Mouse (Mus musculus): ENCODE measurements around the gene Aff4. TPM values are rescaled to one million over a fixed set of nuclear protein-coding genes. Genes with fewer than 3 reads are reported as not detected.

Aff4 gene
- polyA plus RNA-seq, 1 experiment = 27.8 TPM

DNA sequence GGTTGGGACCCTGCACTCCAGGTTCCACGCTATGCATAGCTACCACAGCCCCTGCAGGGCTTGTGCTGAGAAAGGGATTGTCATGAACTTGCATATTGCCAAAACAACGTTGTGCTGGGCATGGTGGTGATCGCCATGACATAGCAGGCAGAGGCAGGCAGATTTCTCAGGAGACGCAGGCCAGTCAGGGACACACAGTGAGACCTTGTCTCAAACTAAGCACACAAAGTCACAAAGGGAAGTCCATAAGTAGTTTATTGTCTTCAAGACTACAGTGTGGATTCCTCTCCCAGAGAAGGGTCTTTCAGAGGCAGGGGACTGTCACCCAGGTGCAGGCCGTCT lies 78.1 kb downstream of the Aff4 start:
- DNase-seq (ENCODE audit: low read depth) = no peak

DNA sequence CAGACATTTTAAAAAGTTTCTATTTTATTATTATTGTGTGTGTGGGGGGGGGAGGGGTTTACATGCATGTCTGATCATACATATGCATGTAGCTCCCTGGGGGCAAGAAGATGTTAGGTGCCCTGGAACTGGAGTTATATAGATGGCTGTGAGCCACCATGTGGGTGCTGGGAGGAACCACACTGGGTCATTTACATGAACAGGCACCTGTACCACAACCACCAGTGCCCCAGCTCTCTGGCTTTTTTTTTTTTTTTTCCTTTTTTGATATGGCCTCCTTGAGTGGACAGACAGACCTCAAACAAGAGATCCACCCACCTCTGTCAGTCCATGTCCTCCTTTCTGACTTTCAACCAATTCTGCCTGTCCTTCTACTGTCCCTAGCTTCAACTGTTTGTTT lies 78.5 kb downstream of the Aff4 start:
- DNase-seq (ENCODE audit: low read depth) = no peak

DNA sequence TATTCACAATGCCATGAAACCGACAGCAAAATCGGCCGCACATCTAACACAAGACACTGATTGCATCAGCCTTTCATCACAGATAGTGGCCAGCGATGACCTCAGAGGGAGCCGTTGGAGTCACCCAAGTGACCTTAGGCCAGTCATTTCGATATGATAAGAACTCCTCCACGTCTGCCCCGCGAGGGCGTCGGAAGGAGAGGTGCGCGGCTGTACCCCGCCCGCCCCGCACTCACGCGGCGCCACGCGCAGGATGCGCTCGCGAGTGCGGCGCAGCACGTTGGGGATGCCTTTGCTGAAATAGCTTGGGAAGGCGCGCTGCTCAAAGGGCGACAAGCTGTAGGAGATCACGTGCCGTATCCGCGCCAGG lies 79.7 kb downstream of the Aff4 start:
- DNase-seq (ENCODE audit: low read depth) = no peak

DNA sequence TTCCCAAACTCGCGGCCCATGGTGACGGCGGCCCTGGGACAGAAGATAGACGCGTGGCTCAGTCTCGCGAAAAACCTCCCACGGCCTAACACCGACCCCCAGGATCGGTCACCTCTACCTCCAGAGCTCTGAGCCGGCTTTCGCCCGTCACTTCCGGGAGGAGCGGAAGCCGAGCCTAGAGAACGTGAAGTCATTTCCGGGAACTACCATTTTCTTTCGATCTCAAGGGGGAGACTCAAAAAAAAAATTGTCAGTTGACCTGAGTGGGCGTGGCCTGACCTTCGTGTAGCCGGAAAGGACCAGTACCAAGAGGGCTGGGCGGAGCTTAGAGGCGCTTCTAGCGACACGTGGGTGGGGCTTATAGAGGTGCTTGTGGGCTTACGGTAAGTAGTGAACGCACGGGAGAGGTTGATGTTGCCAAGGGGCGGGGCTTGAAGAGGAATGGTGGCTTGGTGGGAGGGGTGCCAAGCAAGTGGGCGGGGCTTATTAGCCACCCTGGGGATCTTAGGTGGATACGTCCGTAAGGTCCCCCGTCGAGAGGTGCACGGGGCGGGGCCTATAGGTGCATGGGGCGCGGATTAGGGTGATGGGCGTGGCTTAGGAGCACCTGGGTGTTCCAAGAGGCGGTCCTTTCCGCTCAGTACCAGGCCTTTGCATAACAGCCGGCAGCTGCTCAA lies 80.2 kb downstream of the Aff4 start, which contains the start of the genes Uqcrq and Gdf9:
TSS of gene Uqcrq (minus strand) at position 162 of the 677 bp plus-strand sequence.
TSS of gene Gdf9 (plus strand) at position 354 of the 677 bp plus-strand sequence.
- peak; percentile 99 for DNase-seq (ENCODE audit: low read depth)

DNA sequence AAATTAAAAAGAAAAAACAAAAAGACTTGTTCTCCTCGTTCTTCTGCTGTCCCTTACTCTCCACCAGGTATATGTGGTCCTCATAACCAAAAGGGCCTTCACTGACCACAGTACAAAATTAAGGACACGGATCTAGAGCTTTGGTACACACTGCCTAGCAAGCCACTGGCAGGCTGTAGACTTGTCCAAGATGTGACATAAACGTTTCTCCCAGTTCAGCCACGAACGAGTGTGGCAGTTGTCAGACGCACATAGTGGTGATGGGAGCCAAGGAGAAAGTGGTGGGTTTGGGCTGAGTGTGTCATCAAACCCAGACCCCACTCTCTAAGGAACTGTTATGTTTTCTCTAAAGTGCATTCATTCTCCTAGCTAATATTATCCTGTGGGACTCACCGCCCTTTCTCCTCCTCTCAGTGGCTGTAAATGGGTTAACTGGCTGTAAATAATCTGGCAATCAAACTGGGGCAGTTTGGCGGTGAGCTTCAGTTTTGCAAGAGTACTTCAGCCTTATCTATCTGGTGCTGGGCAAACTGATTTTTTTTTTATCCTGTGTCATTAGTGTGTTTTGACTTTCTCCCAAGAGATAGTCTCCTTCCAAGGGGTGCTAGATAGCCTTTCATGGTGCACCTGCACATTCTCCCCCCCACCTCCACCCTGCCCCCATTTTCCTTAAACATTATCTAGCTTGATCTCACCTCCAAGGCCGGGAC lies 80.9 kb downstream of the Aff4 start:
- no peak for DNase-seq (ENCODE audit: low read depth)

DNA sequence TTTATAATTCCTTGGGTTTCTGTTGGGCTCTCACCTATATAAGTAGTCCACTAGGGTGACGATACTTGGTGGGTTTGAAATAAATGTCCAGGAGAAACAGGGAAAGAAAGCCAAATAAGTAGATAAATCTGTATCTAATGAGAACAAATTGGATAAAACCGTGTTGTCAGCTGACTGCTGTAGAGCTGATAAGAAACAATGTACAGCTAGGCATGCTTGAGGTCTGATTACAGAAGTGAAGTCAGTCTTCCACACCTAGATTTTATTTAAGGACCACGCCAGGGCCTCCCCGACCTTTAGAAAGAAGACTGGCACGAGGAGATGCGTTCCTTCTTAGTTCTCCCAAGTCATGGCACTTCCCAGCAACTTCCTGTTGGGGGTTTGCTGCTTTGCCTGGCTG lies 82.4 kb downstream of the Aff4 start:
- DNase-seq (ENCODE audit: low read depth) = no peak

DNA sequence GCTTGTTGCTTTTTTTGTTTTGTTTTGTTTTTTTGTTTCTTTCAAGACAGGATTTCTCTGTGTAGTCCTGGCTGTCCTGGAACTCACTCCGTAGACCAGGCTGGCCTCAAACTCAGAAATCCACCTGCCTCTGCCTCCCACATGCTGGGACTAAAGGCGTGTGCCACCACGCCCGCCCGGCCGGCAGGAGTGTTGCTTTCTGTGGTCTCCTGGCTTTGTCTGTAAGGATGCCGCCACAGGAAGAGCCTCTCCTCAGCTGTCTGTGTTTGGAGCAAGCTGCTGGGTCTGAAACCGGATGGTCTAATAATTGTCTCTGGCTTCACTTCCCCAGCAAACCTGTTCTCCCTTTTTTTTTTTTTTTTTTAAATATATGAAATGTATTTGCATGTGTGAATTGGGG lies 84.9 kb downstream of the Aff4 start:
- no peak for DNase-seq (ENCODE audit: low read depth)

DNA sequence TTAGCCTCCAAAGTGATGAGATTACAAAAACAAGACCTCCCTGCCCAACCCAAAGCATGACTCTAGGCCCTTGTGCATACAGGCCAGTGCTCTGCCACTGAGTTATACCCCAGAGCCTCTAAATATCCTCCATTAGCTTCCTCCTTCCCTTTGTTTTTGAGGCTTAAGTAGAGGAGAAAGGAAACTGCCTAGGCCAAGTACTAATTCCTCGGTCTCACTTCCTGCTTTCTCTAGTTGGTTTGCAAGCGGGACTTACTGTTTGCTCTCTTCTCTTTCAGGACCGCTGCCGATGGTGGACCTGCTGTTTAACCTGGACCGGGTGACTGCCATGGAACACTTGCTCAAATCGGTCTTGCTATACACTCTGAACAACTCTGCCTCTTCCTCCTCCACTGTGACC lies 85.7 kb downstream of the Aff4 start:
- no peak for DNase-seq (ENCODE audit: low read depth)

DNA sequence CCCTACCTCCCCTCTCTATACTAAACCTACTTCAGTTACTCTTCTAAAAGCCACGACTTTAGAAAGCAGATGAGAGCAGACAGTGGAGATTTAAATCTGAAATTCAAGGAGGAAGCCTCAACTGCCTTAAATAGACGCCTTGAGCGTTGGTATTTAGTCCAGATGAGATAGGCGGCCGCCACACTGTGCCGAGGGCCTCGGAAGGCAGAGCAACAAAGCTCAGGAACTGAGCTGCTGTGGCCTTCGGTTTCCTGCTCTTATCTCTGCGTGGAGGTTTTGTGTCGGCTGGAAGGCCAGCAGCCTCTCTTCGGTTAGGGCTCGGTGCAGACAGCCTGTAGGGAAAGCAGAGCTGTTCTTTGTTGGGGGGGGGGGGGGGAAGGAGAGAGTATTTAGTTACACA lies 91.3 kb downstream of the Aff4 start:
- no peak for DNase-seq (ENCODE audit: low read depth)

DNA sequence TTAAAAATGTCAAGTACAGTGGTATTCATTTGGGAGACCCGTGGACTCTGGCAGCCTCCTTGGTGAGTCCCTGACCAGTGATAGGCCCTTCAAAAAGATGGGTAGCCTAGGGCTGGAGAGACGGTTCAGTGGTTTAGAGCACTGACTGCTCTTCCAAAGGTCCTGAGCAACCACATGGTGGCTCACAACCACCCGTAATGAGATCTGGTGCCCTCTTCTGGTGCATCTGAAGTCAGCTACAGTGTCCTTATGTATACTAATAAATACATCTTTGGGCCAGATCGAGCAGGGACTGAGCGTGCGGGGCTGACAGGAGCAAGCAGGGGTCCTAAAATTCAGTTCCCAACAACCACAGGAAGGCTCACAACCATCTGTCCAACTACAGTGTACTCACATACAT lies 93.2 kb downstream of the Aff4 start:
- no peak for DNase-seq (ENCODE audit: low read depth)

DNA sequence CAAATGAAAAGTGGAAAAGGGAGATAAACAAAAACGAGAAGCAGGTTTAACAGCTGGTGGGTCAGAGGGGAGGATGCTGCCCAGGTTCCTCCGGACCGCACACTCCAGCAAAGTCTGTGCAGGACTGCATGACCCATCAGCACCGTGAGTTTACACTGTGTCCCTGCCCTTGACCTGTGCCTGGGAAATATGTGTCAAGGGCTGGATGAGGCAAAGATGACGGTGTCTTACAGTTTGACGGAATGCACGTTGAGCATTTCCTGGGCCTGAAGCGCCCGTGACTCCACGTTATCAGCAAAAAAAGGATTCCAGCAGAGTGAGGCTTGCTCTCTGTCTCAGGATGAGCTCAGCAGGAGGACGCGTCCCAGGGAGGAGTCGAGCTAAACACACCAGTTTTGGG lies 94.9 kb downstream of the Aff4 start:
- DNase-seq (ENCODE audit: low read depth) = no peak

DNA sequence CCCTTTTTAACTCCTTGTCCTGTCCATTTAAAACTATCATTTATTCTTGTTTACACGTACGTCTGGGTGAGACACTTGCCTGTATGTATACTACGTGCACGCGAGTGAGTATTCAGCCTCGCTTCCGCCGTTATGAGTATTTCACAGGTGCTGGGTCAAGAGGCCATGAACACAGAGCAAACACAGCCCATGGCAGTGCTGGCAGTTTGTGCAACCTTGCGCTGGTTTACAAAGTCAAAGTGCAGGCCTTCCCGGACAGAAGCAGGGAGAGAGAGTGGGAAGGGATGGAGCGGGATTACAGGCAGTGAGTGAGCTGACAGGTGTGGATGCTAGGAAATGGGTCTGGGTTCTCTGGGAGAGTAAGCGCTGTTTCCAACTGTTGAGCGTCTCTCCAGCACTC lies 95.5 kb downstream of the Aff4 start:
- no peak for DNase-seq (ENCODE audit: low read depth)

DNA sequence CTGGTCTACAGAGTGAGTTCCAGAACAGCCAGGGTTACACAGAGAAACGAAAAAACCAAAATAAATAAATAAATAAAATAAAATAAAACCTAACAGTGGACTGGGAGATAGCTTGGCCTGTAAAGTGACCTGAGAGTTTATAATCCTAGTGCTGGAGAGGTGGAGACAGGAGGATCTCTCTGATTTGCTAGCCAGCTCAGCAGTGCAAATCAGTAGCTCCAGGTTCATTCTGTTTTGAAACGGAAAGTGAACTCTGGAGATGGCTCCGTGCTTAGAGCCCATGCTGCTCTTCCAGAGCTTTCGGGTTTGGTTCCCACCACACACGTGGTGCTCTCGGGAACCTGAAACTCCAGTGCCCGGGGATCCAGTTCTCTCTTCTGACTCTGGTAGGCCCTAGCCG lies 97.4 kb downstream of the Aff4 start:
- DNase-seq (ENCODE audit: low read depth) = no peak

DNA sequence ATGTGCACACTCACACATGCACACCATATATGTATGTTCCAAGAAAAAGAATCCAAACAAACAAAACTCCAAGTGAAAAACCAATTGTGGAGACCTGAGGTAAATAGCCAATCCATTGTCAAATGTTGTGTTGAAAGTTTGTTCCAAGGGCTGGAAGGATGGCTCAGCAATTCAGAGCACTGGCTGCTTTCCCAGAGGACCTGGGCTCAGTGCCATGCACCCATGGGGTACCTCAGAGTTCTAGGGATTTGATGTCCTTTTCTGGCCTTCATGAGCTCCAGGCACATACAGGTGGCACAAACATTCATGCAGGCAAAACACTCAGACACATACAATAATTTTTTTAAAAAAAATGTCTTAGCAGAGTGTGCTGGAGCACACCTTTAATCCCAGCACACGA lies 97.9 kb downstream of the Aff4 start:
- no peak for DNase-seq (ENCODE audit: low read depth)

DNA sequence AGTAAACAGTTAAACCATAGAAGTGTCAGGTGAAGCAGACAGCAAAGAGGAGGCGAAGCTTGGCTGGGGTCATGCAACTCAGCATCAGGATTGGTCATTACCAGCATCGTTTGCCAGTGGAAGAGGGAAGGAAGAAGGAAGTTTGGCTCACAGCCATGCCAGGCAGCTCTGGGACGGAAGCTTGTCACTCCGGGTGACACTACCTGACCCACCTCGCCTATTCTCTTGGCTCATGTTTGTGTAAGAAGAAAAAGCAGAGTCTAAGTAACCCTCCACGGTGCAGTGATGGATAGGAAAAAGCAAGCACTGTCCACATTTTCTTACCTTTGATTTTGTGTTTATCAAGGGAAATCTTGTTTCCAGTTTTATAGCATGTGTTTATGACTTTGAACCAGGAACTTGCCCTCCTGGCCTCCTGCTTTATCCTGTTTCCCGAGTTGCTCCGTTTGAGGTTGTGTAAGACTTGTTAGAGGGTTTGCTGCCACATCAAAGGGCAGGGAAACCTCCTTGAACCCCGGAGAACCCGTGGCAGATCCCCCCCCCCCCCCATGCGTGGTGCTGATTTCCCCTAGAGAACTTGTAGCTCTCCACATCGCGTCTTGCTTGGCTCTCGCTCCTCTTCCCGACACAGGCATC lies 99.6 kb downstream of the Aff4 start:
- DNase-seq (ENCODE audit: low read depth) = no peak

DNA sequence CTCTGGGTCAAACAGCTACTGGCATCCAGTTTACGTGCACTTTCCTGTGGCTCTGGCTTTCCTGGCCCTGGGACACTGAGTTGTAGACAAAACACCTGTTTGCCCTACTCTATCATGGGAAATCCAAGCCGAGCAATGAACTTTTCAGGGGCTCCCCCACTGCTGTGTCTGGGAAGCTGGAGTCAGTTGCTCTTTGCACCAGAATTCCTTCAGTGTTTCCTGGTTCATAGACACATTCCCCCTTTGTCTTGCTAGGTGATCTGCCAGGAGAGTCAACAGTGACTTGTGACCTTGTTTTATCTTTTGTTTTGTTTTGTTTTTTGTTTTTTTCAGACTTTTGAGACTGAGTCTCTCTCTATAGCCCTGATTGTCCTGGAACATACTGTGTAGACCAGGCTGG lies 100.7 kb downstream of the Aff4 start:
- no peak for DNase-seq (ENCODE audit: low read depth)

DNA sequence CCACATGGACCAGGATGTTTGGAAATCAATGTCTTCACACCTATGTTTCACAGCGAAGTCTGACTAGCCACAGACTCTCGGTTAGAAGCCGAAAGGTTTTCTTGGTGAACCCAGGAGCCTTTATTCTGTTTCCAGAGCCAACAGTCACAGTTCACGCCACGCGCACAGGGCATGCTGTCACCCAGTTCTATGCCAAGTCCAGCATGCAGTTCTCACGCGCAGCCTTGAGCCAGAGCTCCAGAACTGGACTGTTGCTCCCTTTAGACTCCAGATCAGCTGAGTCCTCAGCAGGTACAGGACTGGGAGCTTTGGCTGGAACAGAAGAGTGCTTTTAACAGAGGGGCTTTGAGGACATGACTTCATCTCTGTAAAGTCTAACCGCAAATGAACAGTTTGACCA lies 101.8 kb downstream of the Aff4 start:
- no peak for DNase-seq (ENCODE audit: low read depth)

DNA sequence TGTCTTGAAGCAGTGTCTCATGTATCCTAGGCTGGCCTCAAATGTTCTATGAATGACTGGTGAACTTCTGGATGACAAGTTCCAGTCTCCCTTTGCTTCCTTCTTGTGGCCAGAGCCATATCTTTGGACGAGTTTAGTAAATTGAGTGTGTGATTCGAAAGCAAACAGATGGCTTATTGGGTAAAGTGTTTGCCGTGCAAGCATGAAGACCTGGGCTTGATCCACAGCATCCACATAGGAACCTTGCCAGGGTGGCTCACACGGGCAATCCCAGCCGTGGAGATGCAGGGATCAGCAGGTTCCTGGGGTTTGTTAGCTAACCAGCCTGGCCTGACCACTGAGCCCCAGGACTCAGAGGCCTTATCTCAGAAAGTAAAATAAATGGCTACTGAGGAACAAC lies 102.4 kb downstream of the Aff4 start:
- DNase-seq (ENCODE audit: low read depth) = no peak

DNA sequence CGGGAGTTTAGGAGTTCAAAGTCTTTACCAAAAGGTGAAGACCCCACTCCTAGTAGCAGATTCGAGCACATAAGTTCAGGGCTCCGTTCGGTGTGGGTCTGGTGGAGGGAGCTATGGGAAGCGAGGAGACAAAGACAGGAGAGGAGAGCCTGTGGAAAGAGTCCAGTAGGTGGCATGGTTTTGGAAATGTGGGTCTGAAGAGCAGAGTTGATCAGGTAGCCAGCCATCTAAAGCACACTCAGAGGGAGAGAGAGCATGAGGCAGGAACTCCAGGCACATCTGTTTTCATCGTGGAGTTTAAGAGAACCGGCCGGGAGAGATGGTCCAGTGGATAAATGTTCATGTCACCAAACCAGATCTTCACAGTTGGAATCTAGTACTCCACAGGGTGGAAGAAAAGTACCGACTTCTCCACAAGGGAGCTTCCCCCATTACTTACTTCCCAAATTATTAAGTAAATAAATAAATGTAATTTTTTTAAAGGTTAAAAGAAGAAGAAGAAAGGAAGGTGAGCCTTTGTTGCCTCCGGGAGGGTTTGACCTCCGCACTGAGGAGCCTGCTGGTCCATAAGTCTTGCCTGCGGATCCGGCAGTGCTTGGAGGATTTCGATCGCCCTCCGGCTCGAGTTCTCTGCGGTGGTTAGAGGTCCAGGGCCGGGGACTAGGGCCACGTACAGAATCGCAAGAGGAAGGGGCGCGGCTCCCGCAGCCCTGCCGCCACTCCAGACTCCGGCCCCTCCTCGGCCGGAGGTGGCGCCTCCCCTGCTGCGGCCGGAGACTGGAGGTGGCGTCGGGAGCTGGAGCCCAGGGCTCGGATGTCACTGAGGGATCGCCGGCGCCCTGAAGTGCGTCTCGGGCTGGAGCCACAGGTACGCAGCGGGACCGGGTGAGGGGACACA lies 106.1 kb downstream of the Aff4 start, which contains the start of the genes Gm10447 and Shroom1:
TSS of gene Gm10447 (minus strand) at position 637 of the 898 bp plus-strand sequence.
TSS of gene Shroom1 (plus strand) at position 732 of the 898 bp plus-strand sequence.
- no peak for DNase-seq (ENCODE audit: low read depth)

DNA sequence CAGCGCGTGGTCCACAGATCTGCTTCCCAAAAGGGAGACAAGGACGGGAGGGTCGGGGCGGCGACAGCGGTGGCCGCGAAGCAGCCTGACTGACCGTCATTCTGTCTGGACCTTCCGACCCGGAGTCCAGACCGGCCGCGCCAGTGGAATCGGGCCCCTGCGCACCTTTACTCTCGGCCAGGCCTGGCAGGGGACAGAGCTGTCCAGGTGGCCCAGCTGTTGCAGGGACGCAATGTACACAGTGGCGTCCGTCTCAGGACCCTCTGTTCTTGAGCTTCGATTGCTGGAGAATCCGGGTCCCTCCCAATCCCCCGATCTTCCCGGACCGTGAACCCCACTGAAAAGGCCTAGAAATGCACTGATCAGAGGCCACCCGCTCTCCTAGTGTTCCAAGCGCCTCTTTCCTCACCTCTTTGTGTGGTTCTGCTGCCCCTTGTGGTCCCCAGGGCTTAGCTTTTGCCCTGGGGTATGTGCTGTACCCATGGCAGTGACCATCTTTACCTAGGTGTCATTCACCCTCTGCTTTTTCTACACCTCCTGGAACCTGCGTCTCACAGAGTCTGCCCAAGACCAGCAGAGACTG lies 106.8 kb downstream of the Aff4 start:
- no peak for DNase-seq (ENCODE audit: low read depth)

DNA sequence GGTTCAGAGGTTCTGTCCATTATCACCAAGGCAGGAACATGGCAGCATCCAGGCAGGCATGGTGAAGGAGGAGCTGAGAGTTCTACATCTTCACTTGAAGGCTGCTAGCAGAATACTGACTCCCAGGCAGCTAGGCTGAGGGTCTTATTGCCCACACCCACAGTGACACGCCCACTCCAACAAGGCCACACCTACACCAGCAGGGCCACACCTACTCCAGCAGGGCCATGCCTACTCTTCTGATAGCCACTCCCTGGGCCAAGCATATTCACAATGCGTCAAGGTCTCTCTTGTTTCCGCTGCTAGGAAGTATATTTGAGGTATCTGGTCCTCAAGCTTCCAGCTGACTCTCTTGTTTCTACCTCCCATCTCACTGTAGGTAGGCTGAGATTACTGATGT lies 108.4 kb downstream of the Aff4 start:
- DNase-seq (ENCODE audit: low read depth) = no peak

DNA sequence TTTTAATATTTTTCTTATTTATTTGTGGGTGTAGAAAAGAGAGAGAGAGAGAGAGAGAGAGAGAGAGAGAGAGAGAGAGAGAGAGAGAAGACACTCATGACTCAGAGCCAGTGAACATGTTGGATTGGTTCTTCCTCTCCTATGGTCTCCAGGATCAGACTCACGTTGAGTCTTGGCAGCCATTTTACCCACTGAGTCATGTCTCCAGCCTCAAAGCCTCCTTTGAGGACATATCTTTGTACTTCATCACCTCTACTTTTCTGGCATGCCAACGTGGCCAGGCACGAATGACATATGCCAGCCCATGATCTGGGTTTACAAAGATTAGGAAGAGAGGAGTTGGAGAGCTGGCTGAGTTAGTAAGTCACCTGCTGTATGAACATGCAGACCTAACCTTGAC lies 109.6 kb downstream of the Aff4 start:
- DNase-seq (ENCODE audit: low read depth) = no peak

Measured in gonadal fat pad, adult 2 months (tissue).